Mouse (Mus musculus): ENCODE measurements around the gene Olfr889. TPM values are rescaled to one million over a fixed set of nuclear protein-coding genes. Genes with fewer than 3 reads are reported as not detected.

Gene Olfr889
- polyA plus RNA-seq (2012; fragmentation: generic; extraction: Trizol) = under 1 TPM; 0.01 to 0.06 TPM

GRCm38 (mm10) chr9:38114898-38115297 lies at the start of gene Olfr889:
TSS of gene Olfr889 (plus strand) at chr9:38115198.

GRCm38 (mm10) chr9:38083772-38084171 lies 31.2 kb upstream of the Olfr889 start, which contains the start of gene Olfr887:
TSS of gene Olfr887 (plus strand) at chr9:38084072.

GRCm38 (mm10) chr9:38107828-38108227 lies 7.2 kb upstream of the Olfr889 start, which contains the start of gene Olfr888:
TSS of gene Olfr888 (plus strand) at chr9:38108128.

GRCm38 (mm10) chr9:38142217-38142616 lies 27.2 kb downstream of the Olfr889 start, which contains the start of gene Olfr890:
TSS of gene Olfr890 (plus strand) at chr9:38142517.

Other genes starting within 250 kb of the Olfr889 start
- gene Olfr145, start 218.5 kb upstream of the Olfr889 start, polyA plus RNA-seq (2012; fragmentation: generic; extraction: Trizol) = not detected
- not detected for gene Olfr878, start 197.4 kb upstream of the Olfr889 start, polyA plus RNA-seq (2012; fragmentation: generic; extraction: Trizol)
- not detected for gene Olfr881, start 123.4 kb upstream of the Olfr889 start, polyA plus RNA-seq (2012; fragmentation: generic; extraction: Trizol)
- not detected for gene Olfr883, start 89.4 kb upstream of the Olfr889 start, polyA plus RNA-seq (2012; fragmentation: generic; extraction: Trizol)
- gene Olfr884, start 68.6 kb upstream of the Olfr889 start, polyA plus RNA-seq (2012; fragmentation: generic; extraction: Trizol) = not detected
- not detected for gene Olfr885, start 53.9 kb upstream of the Olfr889 start, polyA plus RNA-seq (2012; fragmentation: generic; extraction: Trizol)
- gene Olfr887, start 31.1 kb upstream of the Olfr889 start, polyA plus RNA-seq (2012; fragmentation: generic; extraction: Trizol) = not detected
- gene Olfr888, start 7.1 kb upstream of the Olfr889 start, polyA plus RNA-seq (2012; fragmentation: generic; extraction: Trizol) = not detected
- gene Olfr890, start 27.3 kb downstream of the Olfr889 start, polyA plus RNA-seq (2012; fragmentation: generic; extraction: Trizol) = not detected
- gene Olfr891, start 65.6 kb downstream of the Olfr889 start, polyA plus RNA-seq (2012; fragmentation: generic; extraction: Trizol) = not detected
- gene Olfr893, start 93.2 kb downstream of the Olfr889 start, polyA plus RNA-seq (2012; fragmentation: generic; extraction: Trizol) = not detected
- gene Olfr894, start 102.9 kb downstream of the Olfr889 start, polyA plus RNA-seq (2012; fragmentation: generic; extraction: Trizol) = not detected
- not detected for gene Olfr143, start 137.6 kb downstream of the Olfr889 start, polyA plus RNA-seq (2012; fragmentation: generic; extraction: Trizol)
- gene Olfr895, start 152.7 kb downstream of the Olfr889 start, polyA plus RNA-seq (2012; fragmentation: generic; extraction: Trizol) = not detected
- not detected for gene Olfr896-ps1, start 175.9 kb downstream of the Olfr889 start, polyA plus RNA-seq (2012; fragmentation: generic; extraction: Trizol)
- gene Olfr25, start 213.9 kb downstream of the Olfr889 start, polyA plus RNA-seq (2012; fragmentation: generic; extraction: Trizol) = not detected
- not detected for gene Olfr898, start 233.2 kb downstream of the Olfr889 start, polyA plus RNA-seq (2012; fragmentation: generic; extraction: Trizol)

Data from C3H10T1/2 (cell line).